Mouse (Mus musculus) layer of hippocampus, adult 2 months (tissue): ENCODE measurements around the gene Racgap1. TPM values are rescaled to one million over a fixed set of nuclear protein-coding genes. Genes with fewer than 3 reads are reported as not detected.

Source experiments
- DNase-seq, 2 experiments: peaks; one replicate each; pipeline ENCODE4 v3.0.0; 2022; ENCODE audit warnings: low spot score in 2 of 2
- H3K27ac ChIP-seq: fragments of 200-600 bp; 2 replicates; pipeline ENCODE4 v1.8.1; 2022
- H3K4me3 ChIP-seq: fragments of 200-600 bp; 2 replicates; pipeline ENCODE4 v1.8.1; 2022; ENCODE audit warnings: mild to moderate bottlenecking
- CTCF ChIP-seq: fragments of 200-600 bp; conservative IDR thresholded peaks from 2 replicates; pipeline ENCODE4 v1.8.1; 2022; ENCODE audit warnings: antibody characterized with exemption, mild to moderate bottlenecking, moderate library complexity
- long read RNA-seq, 2 experiments: library from polyadenylated mRNA; stranded (forward); transcript quantifications; one replicate each; pipeline ENCODE4 v2.0.0; 2021; ENCODE audit warnings: borderline mapping rate in 2 of 2
- total RNA-seq, 2 experiments: library from RNA; stranded (reverse); gene quantifications; 2 replicates each; pipeline ENCODE4 v1.2.3; 2021

Gene Racgap1
- total RNA-seq, result 1 to 10 TPM; 5.0 to 5.2 TPM
- long read RNA-seq, experiment 1, partial matches to known transcripts, result 1 of 6 reads
- long read RNA-seq, experiment 1, other reads (novel, unspliced or antisense), result 1 of 6 reads
- long read RNA-seq, experiment 2, partial matches to known transcripts, result 0 of 2 reads
- long read RNA-seq, experiment 2, other reads (novel, unspliced or antisense), result 1 of 2 reads

DNA sequence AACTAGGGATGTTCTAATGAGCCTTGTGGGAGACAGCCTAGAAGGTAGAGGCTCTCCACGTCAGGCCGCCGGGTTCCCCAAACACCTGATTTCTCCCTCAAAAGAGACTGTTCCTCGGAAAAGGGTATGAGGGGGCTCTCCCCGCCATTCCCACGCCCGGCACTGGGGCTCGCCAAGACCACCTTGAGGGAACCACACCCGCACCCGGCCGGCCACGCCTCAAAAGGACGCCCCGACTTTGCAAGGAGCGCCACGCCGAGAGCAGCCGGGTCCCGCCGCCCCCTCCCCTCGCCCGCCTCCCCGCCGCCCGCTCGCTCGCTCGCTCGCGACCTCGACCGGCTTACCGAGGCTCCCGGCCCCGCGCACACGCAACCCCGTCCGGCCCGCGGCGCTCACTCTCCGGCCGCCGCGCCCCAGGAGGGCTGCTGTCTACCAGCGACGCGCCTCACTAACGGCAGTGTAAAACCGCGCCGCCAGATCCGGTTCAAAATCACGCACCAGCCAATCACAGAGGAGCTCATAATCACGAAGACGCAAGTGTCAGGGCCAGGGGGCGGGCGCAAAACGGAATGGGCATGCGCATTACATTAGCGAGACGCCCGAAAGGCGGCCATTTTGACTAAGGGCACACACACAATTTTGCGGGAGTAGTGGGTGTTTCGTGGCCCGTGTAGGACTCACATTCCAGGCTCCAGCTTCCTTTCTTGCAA, at the start of gene Racgap1:
TSS of gene Racgap1 (minus strand) at position 494 of the 710 bp plus-strand sequence.
- peak within 1 kb of the TSS; percentile 64 for H3K4me3 ChIP-seq
- DNase-seq, result peak; percentile 95 to 96
- H3K27ac ChIP-seq, result peak within 1 kb of the TSS; percentile 49; the same call in 1 of the 2 replicates
- no peak for TF ChIP-seq CTCF

DNA sequence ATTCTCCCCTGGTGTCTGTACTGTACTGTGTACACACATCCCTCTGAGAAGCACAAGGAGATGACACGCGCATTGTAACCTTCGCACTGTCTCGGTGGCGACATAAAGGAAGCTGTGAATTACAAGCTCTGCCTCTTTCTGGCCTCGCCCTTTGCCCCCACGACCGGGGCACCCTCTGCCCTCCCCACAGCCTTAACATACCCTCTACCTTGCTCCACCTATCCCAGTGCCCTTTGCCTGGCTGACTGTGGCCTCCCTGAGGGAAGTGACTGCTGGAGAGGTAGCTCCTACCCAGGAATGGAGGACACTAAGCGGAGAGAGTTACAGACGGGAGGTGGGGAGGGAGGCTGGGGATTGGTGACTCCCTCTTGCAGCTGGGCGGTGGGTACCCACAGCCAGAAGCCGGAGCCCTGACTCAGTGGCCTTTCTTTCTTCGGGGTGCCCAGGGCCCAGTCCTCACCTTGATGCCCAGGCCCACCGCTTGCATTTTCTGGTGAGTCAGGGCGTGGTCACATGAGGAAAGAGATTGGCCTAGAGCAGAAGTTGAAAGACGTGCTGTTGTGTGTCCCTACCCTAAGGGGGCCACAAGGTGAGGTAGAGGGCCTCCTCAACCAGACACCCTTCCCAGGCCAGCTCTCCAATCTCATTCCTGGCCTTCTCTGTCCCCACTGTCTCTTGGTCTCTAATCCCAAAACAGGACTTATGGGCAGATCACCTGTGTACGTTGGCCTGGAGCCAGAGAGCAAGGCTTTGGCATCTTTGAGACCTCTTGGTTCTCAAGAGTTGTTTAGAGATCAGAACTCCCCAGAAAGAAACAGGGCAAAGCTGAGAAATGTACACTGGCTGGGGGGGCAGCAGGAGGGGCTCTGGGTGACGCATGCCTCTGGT, 49.0 kb upstream of the Racgap1 start:
- Histone ChIP-seq H3K27ac (no peak overlapping the region), H3K4me3 (no peak overlapping the region)
- DNase-seq, result peak in 1 of 2 experiments; percentile 8
- TF ChIP-seq CTCF, result no peak

DNA sequence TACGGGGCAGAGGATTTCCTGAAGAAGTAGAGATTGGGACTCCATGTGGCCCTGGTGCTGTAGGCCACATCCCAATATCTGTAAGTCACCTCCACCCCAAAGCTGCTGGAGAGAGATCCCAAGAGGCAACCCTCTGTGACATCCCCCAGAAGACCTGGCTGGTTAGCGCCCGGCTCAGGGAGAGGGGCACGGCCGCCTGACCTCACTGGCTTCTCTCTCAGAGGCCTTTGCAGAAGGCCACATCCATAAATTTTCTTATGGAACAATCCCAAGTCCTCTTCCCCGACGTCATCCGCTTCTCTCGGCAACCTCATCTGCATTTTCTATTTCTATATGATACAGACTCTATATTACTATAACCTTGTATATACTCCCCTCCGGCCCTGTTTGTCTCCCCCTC, 48.3 kb upstream of the Racgap1 start:
- H3K27ac ChIP-seq, result no peak overlapping the region
- DNase-seq, result peak in 1 of 2 experiments; percentile 8

DNA sequence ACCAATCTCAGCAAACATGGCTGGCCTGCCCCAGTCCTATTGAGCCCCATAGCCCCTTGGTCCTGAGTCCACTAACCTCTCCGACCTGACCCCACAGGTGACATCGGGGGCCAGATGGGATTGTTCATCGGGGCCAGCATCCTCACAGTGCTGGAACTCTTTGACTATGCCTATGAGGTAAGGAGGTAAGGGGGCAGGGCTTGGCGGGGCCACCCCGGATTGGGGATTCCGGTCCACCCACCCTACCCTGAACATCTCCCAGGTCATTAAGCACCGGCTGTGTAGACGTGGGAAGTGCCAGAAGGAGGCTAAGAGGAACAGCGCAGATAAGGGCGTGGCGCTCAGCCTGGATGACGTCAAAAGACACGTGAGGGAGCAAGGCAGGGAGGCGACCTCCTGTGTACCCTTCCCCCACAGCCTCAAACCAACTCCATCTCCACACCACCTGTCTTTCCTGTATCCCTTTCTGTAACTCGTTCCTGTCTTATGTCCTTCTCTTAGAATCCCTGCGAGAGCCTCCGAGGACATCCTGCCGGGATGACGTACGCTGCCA, 47.2 kb upstream of the Racgap1 start:
- no peak for TF ChIP-seq CTCF
- H3K27ac ChIP-seq, result peak overlapping the region; percentile 47; the same call in 1 of the 2 replicates
- peak in 1 of 2 experiments; percentile 29 for DNase-seq
- no peak overlapping the region for H3K4me3 ChIP-seq

More for the DNA sequence above, 48.3 kb upstream of the Racgap1 start:
- no peak for TF ChIP-seq CTCF
- no peak overlapping the region for H3K4me3 ChIP-seq

DNA sequence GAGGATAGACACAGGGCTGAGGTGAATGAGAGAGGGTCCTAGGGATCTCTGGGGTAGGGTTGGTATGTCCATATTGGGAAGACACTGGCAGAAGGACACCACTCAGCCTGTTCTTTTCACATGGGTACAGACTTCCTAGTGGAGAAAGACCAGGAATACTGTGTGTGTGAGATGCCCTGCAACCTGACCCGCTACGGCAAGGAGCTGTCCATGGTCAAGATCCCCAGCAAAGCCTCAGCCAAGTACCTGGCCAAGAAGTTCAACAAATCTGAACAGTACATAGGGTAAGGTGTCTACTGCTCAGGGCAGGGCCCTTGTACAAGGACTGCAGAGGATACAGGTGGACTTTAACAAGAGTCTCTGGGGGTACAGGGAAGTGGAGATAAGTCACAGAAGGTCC, 45.9 kb upstream of the Racgap1 start:
- no peak for TF ChIP-seq CTCF

DNA sequence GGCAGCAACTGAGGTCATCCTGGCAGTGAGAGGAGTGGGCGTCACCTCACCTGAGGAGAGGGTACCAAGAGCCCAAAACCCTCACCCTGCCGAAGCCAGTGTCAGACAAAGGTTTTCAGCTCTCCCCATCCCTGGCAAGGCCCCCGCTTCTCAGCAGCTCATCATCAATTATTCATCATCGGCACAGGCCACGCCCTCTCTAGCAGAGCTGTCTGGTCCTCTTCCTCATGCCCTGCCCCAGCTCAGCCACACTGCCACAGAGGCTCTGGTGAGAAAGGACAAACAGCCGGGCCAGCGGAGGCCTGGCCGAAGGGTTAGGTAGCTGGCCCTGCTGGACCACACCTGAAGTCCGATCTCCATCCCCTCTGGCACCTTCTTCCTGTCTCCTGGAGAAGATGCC, 40.5 kb upstream of the Racgap1 start:
- no peak for DNase-seq
- no peak overlapping the region for H3K4me3 ChIP-seq
- TF ChIP-seq CTCF, result no peak
- no peak overlapping the region for H3K27ac ChIP-seq

More for the DNA sequence above, 45.9 kb upstream of the Racgap1 start:
- DNase-seq, result no peak
- H3K4me3 ChIP-seq, result no peak overlapping the region
- H3K27ac ChIP-seq, result no peak overlapping the region

DNA sequence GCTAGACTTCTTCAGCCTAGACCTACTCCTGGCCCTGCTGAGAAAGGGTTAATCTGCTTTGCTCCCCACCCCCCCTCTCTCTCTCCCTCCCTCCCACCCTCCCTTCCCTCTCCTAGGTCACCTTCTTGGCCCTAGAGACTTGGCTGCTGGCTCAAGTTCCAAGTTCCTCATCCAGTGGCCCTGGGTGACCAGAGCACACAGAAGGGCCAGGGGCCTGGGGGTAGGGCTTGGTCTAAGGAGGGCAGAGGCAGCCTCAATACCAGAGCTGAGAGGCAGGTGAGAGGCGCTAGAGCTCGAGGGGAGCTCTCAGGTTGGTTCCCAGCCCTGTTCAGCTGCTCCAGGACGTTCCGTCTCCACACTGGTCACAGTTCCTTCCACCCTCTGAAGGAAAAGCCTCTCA, 39.5 kb upstream of the Racgap1 start:
- no peak for TF ChIP-seq CTCF
- H3K4me3 ChIP-seq, result no peak overlapping the region
- no peak for DNase-seq
- no peak overlapping the region for H3K27ac ChIP-seq

DNA sequence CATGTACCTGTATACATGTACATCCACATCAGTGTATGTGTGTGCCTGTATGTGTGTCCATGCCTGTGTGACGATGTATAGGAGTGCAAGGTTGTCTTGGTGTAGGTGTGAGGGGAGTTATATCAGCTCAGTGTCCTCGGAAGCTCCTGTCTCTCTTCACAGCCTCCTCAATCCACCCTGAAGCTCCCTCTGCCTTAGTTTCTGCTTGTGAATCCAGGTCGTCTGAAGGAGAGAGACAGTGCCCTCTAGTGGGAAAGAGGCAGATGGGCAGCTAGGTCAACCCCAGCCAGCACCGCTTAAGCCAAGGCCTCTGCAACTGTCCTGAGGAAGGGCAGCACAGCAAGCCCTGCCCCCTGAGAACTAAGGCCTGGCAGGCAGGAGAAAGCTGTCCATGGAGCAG, 37.3 kb upstream of the Racgap1 start:
- H3K27ac ChIP-seq, result no peak overlapping the region
- no peak overlapping the region for H3K4me3 ChIP-seq
- DNase-seq, result peak; percentile 63 to 64
- TF ChIP-seq CTCF, result peak; percentile 95

DNA sequence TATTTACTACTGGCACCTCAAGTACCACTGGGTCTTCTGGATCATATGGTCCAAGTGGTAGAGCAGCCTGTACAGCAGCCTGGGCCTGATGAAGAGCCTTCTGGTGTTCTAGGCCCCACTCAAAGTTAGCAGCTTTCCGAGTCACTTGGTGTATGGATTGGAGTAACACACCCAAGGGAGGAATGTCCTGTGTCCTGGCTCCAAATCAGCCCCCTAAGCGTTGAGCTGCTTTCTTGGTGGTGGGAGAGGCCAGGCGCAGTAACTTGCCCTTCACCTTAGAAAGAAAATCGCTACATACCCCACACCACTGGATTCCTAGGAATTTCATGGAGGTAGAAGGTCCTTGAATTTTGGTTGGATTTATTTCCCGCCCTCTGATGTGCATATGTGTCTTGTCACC, 32.7 kb upstream of the Racgap1 start:
- Histone ChIP-seq H3K27ac (no peak overlapping the region), H3K4me3 (no peak overlapping the region)
- TF ChIP-seq CTCF, result no peak
- DNase-seq, result no peak

DNA sequence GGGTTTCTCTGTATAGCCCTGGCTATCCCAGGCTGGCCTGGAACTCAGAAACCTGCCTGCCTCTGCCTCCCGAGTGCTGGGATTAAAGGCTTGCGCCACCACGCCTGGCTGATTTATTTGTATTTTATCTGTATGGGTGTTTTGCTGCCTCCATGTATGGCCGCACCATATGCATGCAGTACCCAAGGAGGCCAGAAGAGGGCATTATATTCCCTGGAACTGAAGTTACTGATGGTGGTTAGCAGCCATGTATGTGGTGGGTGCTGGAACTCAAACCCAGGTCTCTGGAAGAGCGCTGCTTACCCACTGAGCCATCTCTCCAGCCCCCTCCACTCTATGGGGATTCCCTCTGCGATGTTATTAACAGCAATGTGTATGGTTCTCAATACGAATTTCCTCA, 31.4 kb upstream of the Racgap1 start:
- no peak overlapping the region for H3K4me3 ChIP-seq
- no peak for DNase-seq
- peak; percentile 67 for TF ChIP-seq CTCF
- no peak overlapping the region for H3K27ac ChIP-seq

DNA sequence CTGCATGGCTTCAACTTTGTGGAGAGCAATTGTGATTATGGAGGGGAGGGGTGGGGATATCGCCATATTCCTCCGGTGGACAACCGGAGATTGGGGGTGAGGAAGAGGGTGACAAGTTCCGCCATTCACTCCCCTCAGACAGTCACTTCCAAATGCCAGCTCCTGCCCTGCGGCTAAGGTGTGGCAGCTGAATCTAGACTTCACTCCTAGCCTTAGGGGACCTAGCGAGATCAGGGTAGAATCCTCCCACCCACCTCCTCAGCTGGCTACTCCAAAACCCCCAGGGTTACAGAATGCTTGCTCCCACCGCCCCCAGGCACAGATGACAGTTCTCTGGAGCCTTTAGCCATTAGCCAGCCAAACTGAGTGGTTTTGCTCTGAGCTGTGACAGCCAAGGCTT, 27.6 kb upstream of the Racgap1 start:
- no peak for DNase-seq
- Histone ChIP-seq H3K4me3 (no peak overlapping the region), H3K27ac (no peak overlapping the region)
- TF ChIP-seq CTCF, result no peak

DNA sequence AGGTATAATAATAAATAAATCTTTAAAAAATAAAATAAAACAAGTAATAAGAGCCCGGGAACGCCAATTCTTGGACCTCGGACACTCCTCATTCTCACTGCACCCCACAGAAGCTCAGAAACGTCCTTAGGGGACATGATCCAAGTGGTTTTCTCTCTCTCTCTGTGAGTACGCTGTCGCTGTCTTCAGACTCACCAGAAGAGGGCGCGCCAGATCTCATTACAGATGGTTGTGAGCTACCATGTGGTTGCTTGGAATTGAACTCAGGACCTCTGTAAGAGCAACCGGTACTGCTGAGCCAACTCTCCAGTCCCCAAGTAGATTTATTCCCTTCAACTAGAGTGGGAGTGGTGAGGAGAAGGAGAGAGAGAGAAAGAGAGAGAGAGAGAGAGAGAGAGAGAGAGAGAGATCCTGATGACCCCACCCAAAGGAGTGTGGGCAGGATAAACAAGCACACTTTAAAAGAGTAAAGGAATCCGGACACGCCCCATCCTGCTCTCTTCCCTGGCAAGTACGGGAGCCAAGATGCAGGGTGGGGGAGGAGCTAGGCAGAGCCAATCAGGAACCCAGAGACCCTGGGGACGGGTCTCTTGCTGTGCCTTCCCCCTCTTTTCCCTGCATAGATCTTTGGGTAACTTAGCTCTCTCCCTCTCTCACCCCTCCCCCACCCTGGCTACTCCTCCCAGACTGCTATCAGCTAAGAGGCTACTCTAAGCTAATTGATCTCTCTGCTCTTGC, 26.8 kb upstream of the Racgap1 start:
- Histone ChIP-seq H3K4me3 (no peak overlapping the region), H3K27ac (no peak overlapping the region)
- TF ChIP-seq CTCF, result peak; percentile 71
- DNase-seq, result peak in 1 of 2 experiments; percentile 34

DNA sequence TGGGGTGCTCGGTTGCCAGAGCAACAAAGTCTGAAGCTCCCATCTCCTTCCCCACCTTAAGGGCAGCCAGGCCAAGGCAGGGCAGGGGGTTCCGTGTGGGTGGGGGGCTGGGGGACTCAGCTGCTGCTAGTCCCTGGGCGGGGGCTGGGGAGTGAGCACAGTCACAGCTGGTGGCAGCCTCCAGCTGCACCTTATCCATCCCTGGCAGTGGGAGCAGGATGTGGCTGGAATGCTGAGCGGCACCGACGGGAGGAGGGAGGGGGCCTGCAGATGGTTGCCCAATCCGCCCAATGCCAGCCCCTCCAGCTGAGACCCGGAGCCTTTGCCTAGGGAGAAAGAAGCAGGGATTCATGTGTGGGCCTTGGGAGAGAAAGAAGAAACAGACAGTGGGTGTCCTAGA, 25.6 kb upstream of the Racgap1 start:
- H3K4me3 ChIP-seq, result no peak overlapping the region
- no peak overlapping the region; the same call in 1 of the 2 replicates for H3K27ac ChIP-seq
- peak in 1 of 2 experiments; percentile 22 for DNase-seq
- no peak for TF ChIP-seq CTCF
